Mouse (Mus musculus) heart, embryonic 12.5 days (tissue): ENCODE results near the gene Rhd. TPM values are rescaled to one million over a fixed set of nuclear protein-coding genes. Genes with fewer than 3 reads are reported as not detected.
"Not testable (repeated sequence)": the region's sequence is repeated elsewhere in the genome, so short reads cannot be mapped to it uniquely, and the experiment has no call there.

Source experiments
- ATAC-seq: fragments of 200-750 bp; cut with Nextera tagmentation; 2 replicates; pipeline ENCODE4 v1.8.0; 2017; ENCODE audit warnings: moderate TSS enrichment, moderate library complexity; ENCODE audit not compliant: insufficient number of reproducible peaks, low FRiP score
- H3K27ac ChIP-seq: fragments of 300-500 bp; sonication (generic); 2 replicates; pipeline ENCODE4 v1.5.1; 2016; ENCODE audit warnings: mild to moderate bottlenecking, moderate library complexity; ENCODE audit not compliant: poor library complexity, severe bottlenecking
- H3K27me3 ChIP-seq: fragments of 300-500 bp; sonication (generic); replicated peaks from 2 replicates; pipeline ENCODE4 v1.6.1; 2016; ENCODE audit warnings: mild to moderate bottlenecking, moderate library complexity
- H3K36me3 ChIP-seq: fragments of 300-500 bp; sonication (generic); 2 replicates; pipeline ENCODE4 v1.6.1; 2016; ENCODE audit warnings: mild to moderate bottlenecking, moderate library complexity
- H3K4me1 ChIP-seq: fragments of 300-500 bp; sonication (generic); replicated peaks from 2 replicates; pipeline ENCODE4 v1.6.1; 2016; ENCODE audit warnings: mild to moderate bottlenecking
- H3K4me2 ChIP-seq: fragments of 300-500 bp; sonication (generic); 2 replicates; pipeline ENCODE4 v1.6.1; 2016; ENCODE audit warnings: mild to moderate bottlenecking, moderate library complexity
- H3K4me3 ChIP-seq: fragments of 300-500 bp; sonication (generic); 2 replicates; pipeline ENCODE4 v1.5.1; 2016; ENCODE audit warnings: mild to moderate bottlenecking
- H3K9ac ChIP-seq: fragments of 300-500 bp; sonication (generic); 2 replicates; pipeline ENCODE4 v1.6.1; 2016; ENCODE audit warnings: mild to moderate bottlenecking, moderate library complexity
- H3K9me3 ChIP-seq: fragments of 300-500 bp; sonication (generic); replicated peaks from 2 replicates; pipeline ENCODE4 v1.6.1; 2016; ENCODE audit warnings: mild to moderate bottlenecking, moderate library complexity
- WGBS: fragments of 180-500 bp; shearing (Covaris S2); methylation state at CpG from one replicate; pipeline ENCODE4 v1.1.7; 2016; 5-methylcytosine and 5-hydroxymethylcytosine counted together
- polyA plus RNA-seq: library from polyadenylated mRNA; unstranded; fragments of >200 nt; fragmentation: Nextera tagmentation; extraction: Ambion mirVana; gene quantifications from 2 replicates; pipeline ENCODE4 v1.2.1, GENCODE M21; 2016

Rhd gene
- polyA plus RNA-seq, 1 experiment from 2014 or later = 28.1 TPM

DNA sequence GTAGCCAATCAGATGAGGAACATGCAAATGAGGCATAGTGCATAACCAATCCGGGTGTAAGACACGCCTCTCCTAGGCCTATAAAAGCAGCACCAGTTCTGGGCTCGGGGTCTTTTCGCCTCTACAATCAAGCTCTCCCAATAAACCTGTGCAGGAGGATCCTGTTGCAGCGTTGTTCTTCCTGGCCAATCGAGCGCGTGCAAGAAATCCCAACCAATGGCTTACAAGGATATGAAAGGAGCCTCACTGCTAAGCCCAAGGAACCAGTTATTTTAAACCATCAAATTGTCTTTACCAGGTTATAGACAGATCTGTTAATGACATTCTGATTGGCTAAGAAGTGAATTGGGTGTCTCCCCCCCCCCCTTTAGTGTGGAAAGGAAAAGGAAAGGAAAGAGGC is 47.1 kb downstream of the Rhd start:
- Histone ChIP-seq H3K36me3 (peaks cover 52% of the 10 kb centered on the region), H3K4me1 (peaks cover 17% of the 10 kb centered on the region)
- H3K27ac ChIP-seq, ATAC-seq, H3K27me3 ChIP-seq, H3K4me2 ChIP-seq, H3K9ac ChIP-seq, H3K9me3 ChIP-seq, H3K4me3 ChIP-seq: not testable (repeated sequence)
- 94% methylated on average over 8 of the region's 8 CpGs for WGBS

GRCm38 (mm10) chr4:134913413-134913812 is 49.1 kb downstream of the Rhd start:
- H3K4me1 ChIP-seq = peaks cover 20% of the 10 kb centered on the region
- peak overlapping the region; percentile 35; the same call in 1 of the 2 replicates for H3K9ac ChIP-seq
- 36% methylated on average over 3 of the region's 3 CpGs for WGBS
- H3K9me3 ChIP-seq = no peaks in the 10 kb centered on the region
- H3K27ac ChIP-seq = no peak overlapping the region
- H3K4me3 ChIP-seq = peak overlapping the region; percentile 91; the same call in 1 of the 2 replicates
- H3K4me2 ChIP-seq = peak overlapping the region; percentile 43
- H3K27me3 ChIP-seq = no peaks in the 10 kb centered on the region
- H3K36me3 ChIP-seq = peaks cover 32% of the 10 kb centered on the region
- no peak for ATAC-seq

- ATAC-seq = peak; percentile 85
- WGBS = 2% methylated on average over 43 of the region's 43 CpGs
- peaks cover 20% of the 10 kb centered on the region for H3K4me1 ChIP-seq
Measured at GRCm38 (mm10) chr4:134914122-134914863, 50.0 kb downstream of the Rhd start.

DNA sequence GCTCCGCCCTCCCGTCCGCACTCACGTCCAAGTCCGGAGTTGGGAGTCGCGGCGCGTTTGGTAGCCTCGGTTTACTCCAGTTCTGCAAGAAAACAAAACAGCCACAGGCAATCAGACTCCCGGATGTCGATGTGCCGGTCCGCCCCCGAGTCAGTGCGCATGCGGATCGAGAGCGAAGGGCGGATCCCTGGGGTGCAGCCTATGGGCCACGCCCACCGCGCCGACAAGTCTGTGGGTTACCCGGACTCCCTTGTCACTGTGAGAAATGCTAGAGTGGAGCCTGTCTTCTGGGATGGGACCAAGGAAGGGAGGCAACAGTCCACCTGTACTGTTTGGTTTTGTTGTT is 50.5 kb downstream of the Rhd start, which contains the start of gene Tmem50a:
Tmem50a (minus strand) TSS at position 161 of the 346 bp plus-strand sequence.
- Histone ChIP-seq H3K4me2 (peak within 1 kb of the TSS; percentile 84), H3K27ac (peak within 1 kb of the TSS; percentile 92), H3K4me1 (peaks cover 20% of the 10 kb centered on the region), H3K27me3 (no peaks in the 10 kb centered on the region), H3K9me3 (no peaks in the 10 kb centered on the region), H3K4me3 (peak within 1 kb of the TSS; percentile 91), H3K36me3 (peaks cover 20% of the 10 kb centered on the region), H3K9ac (peak within 1 kb of the TSS; percentile 88)
- peak; percentile 97 for ATAC-seq
- 1% methylated on average over 25 of the region's 25 CpGs for WGBS

More at GRCm38 (mm10) chr4:134914122-134914863, 50.0 kb downstream of the Rhd start:
- H3K4me2 ChIP-seq = peak overlapping the region; percentile 84
- peak overlapping the region; percentile 91 for H3K4me3 ChIP-seq
- peaks cover 23% of the 10 kb centered on the region for H3K36me3 ChIP-seq
- H3K27me3 ChIP-seq = no peaks in the 10 kb centered on the region
- no peaks in the 10 kb centered on the region for H3K9me3 ChIP-seq
- peak overlapping the region; percentile 88 for H3K9ac ChIP-seq
- H3K27ac ChIP-seq = peak overlapping the region; percentile 92

DNA sequence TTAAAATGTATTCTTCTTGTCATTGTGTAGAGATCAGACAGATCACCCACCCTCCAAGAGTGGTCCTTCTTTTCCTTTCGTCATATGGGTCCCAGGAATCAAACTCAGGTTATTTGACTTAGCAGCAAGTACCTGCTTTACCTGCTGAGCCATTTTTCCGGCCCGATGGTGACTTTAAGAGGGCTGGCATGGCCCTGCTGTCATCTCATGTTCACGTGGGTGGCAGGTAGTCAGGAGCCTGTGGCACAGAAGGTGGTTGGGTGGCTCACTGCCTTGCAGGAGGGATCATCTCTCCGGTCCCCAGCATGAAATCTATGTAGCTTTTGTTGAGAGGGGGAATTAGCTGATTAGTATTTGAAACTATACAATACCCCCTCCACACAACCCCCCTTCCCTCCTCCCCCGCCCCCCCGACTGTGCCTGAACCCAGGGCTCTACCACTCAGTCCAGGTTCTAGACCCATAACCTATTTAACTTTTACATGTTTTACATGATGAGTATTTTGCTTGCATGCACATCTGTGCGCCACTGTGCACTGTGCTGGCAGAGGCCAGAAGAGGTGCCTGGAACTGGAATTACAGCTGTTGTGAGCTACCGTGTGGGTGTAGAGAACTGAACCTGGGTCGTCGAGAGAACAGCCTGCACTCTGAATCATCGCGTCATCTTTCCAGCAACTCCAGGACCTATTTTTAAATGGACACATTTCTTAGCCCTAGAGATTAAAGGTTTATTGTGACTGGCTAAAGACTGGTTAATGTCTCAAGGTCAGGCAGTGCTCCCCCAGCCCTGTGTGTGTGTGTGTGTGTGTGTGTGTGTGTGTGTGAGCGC is 51.1 kb downstream of the Rhd start:
- no peaks in the 10 kb centered on the region for H3K27me3 ChIP-seq
- peak overlapping the region; percentile 84 for H3K4me2 ChIP-seq
- H3K9me3 ChIP-seq = no peaks in the 10 kb centered on the region
- peak; percentile 6; the same call in 1 of the 2 replicates for ATAC-seq
- H3K4me1 ChIP-seq = peaks cover 20% of the 10 kb centered on the region
- peak overlapping the region; percentile 91 for H3K4me3 ChIP-seq
- peaks cover 18% of the 10 kb centered on the region for H3K36me3 ChIP-seq
- WGBS = 54% methylated on average over 14 of the region's 14 CpGs
- H3K9ac ChIP-seq = peak overlapping the region; percentile 88
- peak overlapping the region; percentile 92; the same call in 1 of the 2 replicates for H3K27ac ChIP-seq

GRCm38 (mm10) chr4:134917194-134917593 is 52.9 kb downstream of the Rhd start:
- peaks cover 21% of the 10 kb centered on the region for H3K4me1 ChIP-seq
- ATAC-seq = no peak
- H3K27ac ChIP-seq = no peak overlapping the region
- H3K27me3 ChIP-seq = no peaks in the 10 kb centered on the region
- H3K9me3 ChIP-seq = no peaks in the 10 kb centered on the region
- no peak overlapping the region for H3K9ac ChIP-seq
- no peak overlapping the region for H3K4me3 ChIP-seq
- peaks cover 8% of the 10 kb centered on the region for H3K36me3 ChIP-seq
- WGBS = 62% methylated on average over 3 of the region's 3 CpGs
- no peak overlapping the region for H3K4me2 ChIP-seq

DNA sequence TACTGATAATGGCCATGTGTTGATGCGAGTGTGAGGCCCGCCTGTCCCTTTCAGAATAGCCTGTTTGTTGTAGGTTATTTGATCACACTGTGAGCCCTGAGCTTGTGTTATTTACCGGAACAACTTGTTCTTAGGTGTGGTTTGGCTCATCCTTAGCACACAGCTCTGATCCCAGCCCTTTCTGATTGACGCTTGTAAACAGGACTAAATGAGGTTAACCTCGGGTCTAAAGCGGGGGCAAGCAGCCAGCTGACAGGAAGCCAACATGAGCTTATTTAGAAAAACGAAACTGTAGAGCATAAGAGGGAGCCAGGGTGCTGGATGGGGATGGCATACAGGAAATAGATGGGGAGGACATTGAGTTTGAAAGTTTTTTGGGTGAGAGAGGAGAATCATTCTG is 54.0 kb downstream of the Rhd start:
- H3K4me2 ChIP-seq = no peak overlapping the region
- peaks cover 22% of the 10 kb centered on the region for H3K4me1 ChIP-seq
- H3K36me3 ChIP-seq = 0 out of 2 replicates have a peak, but pooled peaks cover under 1% of the 10 kb centered on the region

GRCm38 (mm10) chr4:134919733-134920540 is 55.6 kb downstream of the Rhd start:
- 42% methylated on average over 12 of the region's 12 CpGs for WGBS
- Histone ChIP-seq H3K27me3 (no peaks in the 10 kb centered on the region), H3K36me3 (no peaks in the 10 kb centered on the region), H3K4me1 (peaks cover 16% of the 10 kb centered on the region), H3K9ac (no peak overlapping the region), H3K27ac (no peak overlapping the region), H3K9me3 (no peaks in the 10 kb centered on the region), H3K4me3 (no peak overlapping the region), H3K4me2 (no peak overlapping the region)
- ATAC-seq = no peak

More for the DNA sequence above, 54.0 kb downstream of the Rhd start:
- Histone ChIP-seq H3K9ac (no peak overlapping the region), H3K27ac (no peak overlapping the region), H3K27me3 (no peaks in the 10 kb centered on the region), H3K9me3 (no peaks in the 10 kb centered on the region), H3K4me3 (no peak overlapping the region)
- WGBS = 60% methylated on average over 7 of the region's 7 CpGs
- ATAC-seq = no peak

GRCm38 (mm10) chr4:134920631-134921030 is 56.3 kb downstream of the Rhd start:
- Histone ChIP-seq H3K4me1 (peaks cover 14% of the 10 kb centered on the region), H3K36me3 (peaks cover 6% of the 10 kb centered on the region), H3K27ac (no peak overlapping the region), H3K4me2 (no peak overlapping the region), H3K9ac (no peak overlapping the region), H3K9me3 (no peaks in the 10 kb centered on the region), H3K27me3 (no peaks in the 10 kb centered on the region), H3K4me3 (no peak overlapping the region)
- 93% methylated on average over 6 of the region's 6 CpGs for WGBS
- no peak for ATAC-seq

GRCm38 (mm10) chr4:134921703-134922102 is 57.4 kb downstream of the Rhd start:
- no peak overlapping the region for H3K4me2 ChIP-seq
- H3K9me3 ChIP-seq = no peaks in the 10 kb centered on the region
- no peak for ATAC-seq
- H3K36me3 ChIP-seq = peaks cover 15% of the 10 kb centered on the region
- no peaks in the 10 kb centered on the region for H3K27me3 ChIP-seq
- 96% methylated on average over 4 of the region's 4 CpGs for WGBS
- H3K27ac ChIP-seq = no peak overlapping the region
- no peak overlapping the region for H3K9ac ChIP-seq
- H3K4me3 ChIP-seq = no peak overlapping the region
- peaks cover 21% of the 10 kb centered on the region for H3K4me1 ChIP-seq
